Mouse (Mus musculus) stomach, postnatal 0 days (tissue): ENCODE results near the gene Tex14.

Source experiments
- CTCF ChIP-seq: IDR thresholded peaks from 2 replicates; pipeline ENCODE4 v1.5.1; 2016; ENCODE audit warnings: antibody characterized with exemption, low read depth, mild to moderate bottlenecking, moderate library complexity
- EP300 ChIP-seq: optimal IDR thresholded peaks from 2 replicates; pipeline ENCODE3; 2016; ENCODE audit warnings: antibody characterized with exemption

GRCm38 (mm10) chr11:87453216-87454034 lies 48.6 kb downstream of the Tex14 start:
- TF ChIP-seq CTCF, result no peak; the same call in 1 of the 2 replicates
- TF ChIP-seq EP300, result no peak
